Mouse (Mus musculus): ENCODE results near the gene Olfr788. TPM values are rescaled to one million over a fixed set of nuclear protein-coding genes. Genes with fewer than 3 reads are reported as not detected.
A peak's percentile ranks its signal among the peaks of the same experiment; 100 is the strongest.

Olfr788 gene
- not detected in 2 replicates for polyA plus RNA-seq (2014; fragmentation: Nextera tagmentation; extraction: Ambion mirVana)

- H3K4me1 ChIP-seq (ENCODE audit: control insufficient read depth, insufficient read depth, low read length), result no peaks in the 10 kb centered on the region
- no peaks in the 10 kb centered on the region for H3K9me3 ChIP-seq (ENCODE audit: control insufficient read depth, low read length)
- no peaks in the 10 kb centered on the region for H3K27me3 ChIP-seq (ENCODE audit: control insufficient read depth, insufficient read depth, low read length)
- H3K9ac ChIP-seq (ENCODE audit: low read length), result no peak within 1 kb of the TSS
- ATAC-seq (ENCODE audit: insufficient read depth, low FRiP score, low TSS enrichment), result no peak
- H3K4me2 ChIP-seq (ENCODE audit: low read depth), result no peak within 1 kb of the TSS
- H3K4me3 ChIP-seq (ENCODE audit: low read depth, low read length), result no peak within 1 kb of the TSS
- no peak within 1 kb of the TSS for H3K27ac ChIP-seq (ENCODE audit: low read depth, low read length)
- no peak for DNase-seq (ENCODE audit: low spot score)
- no peaks in the 10 kb centered on the region for H3K36me3 ChIP-seq (ENCODE audit: control insufficient read depth, insufficient read depth, low read length)
Observed at GRCm38 (mm10) chr10:129470698-129471097, at the start of gene Olfr788. TSS of gene Olfr788 (plus strand) at chr10:129470998.

DNA sequence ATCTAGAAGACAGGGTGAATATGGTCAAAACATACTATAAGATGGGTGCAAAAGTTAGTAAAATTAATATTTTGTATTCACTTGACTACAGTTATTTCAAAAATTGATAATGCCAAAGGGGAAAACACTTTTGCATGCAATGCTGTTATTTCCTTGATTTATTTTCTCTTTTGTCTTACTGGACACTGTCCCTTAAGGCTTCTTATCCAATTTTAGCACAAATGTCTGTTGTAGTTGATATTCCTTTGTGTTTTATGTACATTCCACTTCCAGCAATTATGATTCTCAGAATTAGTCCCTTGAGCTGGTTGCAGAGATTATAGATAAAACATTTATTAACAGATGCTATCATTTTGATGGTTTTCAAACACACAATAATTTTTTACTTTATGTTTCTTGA lies 43.8 kb upstream of the Olfr788 start, which contains the start of gene Olfr786:
TSS of gene Olfr786 (plus strand) at position 301 of the 400 bp plus-strand sequence.
- Histone ChIP-seq H3K4me3 (ENCODE audit: low read depth, low read length) (no peak within 1 kb of the TSS), H3K9ac (ENCODE audit: low read length) (no peak within 1 kb of the TSS), H3K36me3 (ENCODE audit: control insufficient read depth, insufficient read depth, low read length) (no peaks in the 10 kb centered on the region), H3K27ac (ENCODE audit: low read depth, low read length) (no peak within 1 kb of the TSS), H3K9me3 (ENCODE audit: control insufficient read depth, low read length) (no peaks in the 10 kb centered on the region), H3K4me2 (ENCODE audit: low read depth) (no peak within 1 kb of the TSS), H3K27me3 (ENCODE audit: control insufficient read depth, insufficient read depth, low read length) (no peaks in the 10 kb centered on the region), H3K4me1 (ENCODE audit: control insufficient read depth, insufficient read depth, low read length) (no peaks in the 10 kb centered on the region)
- DNase-seq (ENCODE audit: low spot score) (no peak), ATAC-seq (ENCODE audit: insufficient read depth, low FRiP score, low TSS enrichment) (no peak)

GRCm38 (mm10) chr10:129461562-129461961 lies 9.2 kb upstream of the Olfr788 start, which contains the start of gene Olfr787:
TSS of gene Olfr787 (plus strand) at chr10:129461862.
- no peak within 1 kb of the TSS for H3K9ac ChIP-seq (ENCODE audit: low read length)
- ATAC-seq (ENCODE audit: insufficient read depth, low FRiP score, low TSS enrichment) (no peak), DNase-seq (ENCODE audit: low spot score) (no peak)
- H3K4me3 ChIP-seq (ENCODE audit: low read depth, low read length), result no peak within 1 kb of the TSS
- no peak within 1 kb of the TSS for H3K27ac ChIP-seq (ENCODE audit: low read depth, low read length)
- no peaks in the 10 kb centered on the region for H3K36me3 ChIP-seq (ENCODE audit: control insufficient read depth, insufficient read depth, low read length)
- no peaks in the 10 kb centered on the region for H3K9me3 ChIP-seq (ENCODE audit: control insufficient read depth, low read length)
- no peaks in the 10 kb centered on the region for H3K4me1 ChIP-seq (ENCODE audit: control insufficient read depth, insufficient read depth, low read length)
- 88% methylated on average over 3 of the region's 3 CpGs for WGBS
- no peaks in the 10 kb centered on the region for H3K27me3 ChIP-seq (ENCODE audit: control insufficient read depth, insufficient read depth, low read length)
- H3K4me2 ChIP-seq (ENCODE audit: low read depth), result no peak within 1 kb of the TSS

GRCm38 (mm10) chr10:129473256-129473655 lies 2.5 kb downstream of the Olfr788 start:
- Histone ChIP-seq H3K4me1 (ENCODE audit: control insufficient read depth, insufficient read depth, low read length) (no peaks in the 10 kb centered on the region), H3K9ac (ENCODE audit: low read length) (no peak overlapping the region), H3K4me2 (ENCODE audit: low read depth) (no peak overlapping the region), H3K27ac (ENCODE audit: low read depth, low read length) (no peak overlapping the region), H3K9me3 (ENCODE audit: control insufficient read depth, low read length) (no peaks in the 10 kb centered on the region), H3K36me3 (ENCODE audit: control insufficient read depth, insufficient read depth, low read length) (no peaks in the 10 kb centered on the region), H3K4me3 (ENCODE audit: low read depth, low read length) (no peak overlapping the region), H3K27me3 (ENCODE audit: control insufficient read depth, insufficient read depth, low read length) (no peaks in the 10 kb centered on the region)
- no peak for DNase-seq (ENCODE audit: low spot score)
- WGBS, result 74% methylated on average over 2 of the region's 2 CpGs
- ATAC-seq (ENCODE audit: insufficient read depth, low FRiP score, low TSS enrichment), result no peak

GRCm38 (mm10) chr10:129473723-129474122 lies 2.9 kb downstream of the Olfr788 start:
- H3K9me3 ChIP-seq (ENCODE audit: control insufficient read depth, low read length), result no peaks in the 10 kb centered on the region

DNA sequence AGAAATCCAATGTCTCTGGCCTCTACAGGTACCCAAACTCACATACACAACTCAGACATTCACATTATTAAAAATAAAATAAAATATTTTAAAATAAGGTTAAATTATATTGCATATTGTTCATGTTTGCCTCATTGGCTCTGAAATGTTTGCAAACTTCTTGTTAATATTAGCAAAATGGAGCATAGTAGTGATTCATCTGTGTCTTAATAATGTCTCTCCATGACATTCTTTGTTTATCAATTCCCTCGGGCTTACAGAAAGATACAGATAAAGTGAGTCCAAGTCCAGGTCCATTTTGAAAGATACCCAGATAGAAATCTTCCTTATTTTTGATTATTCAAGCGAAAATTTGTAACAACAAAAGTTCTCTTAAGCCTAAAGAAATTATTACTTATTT lies 13.7 kb downstream of the Olfr788 start, which contains the start of gene Olfr789:
TSS of gene Olfr789 (plus strand) at position 301 of the 400 bp plus-strand sequence.
- Histone ChIP-seq H3K9me3 (ENCODE audit: control insufficient read depth, low read length) (no peaks in the 10 kb centered on the region), H3K4me1 (ENCODE audit: control insufficient read depth, insufficient read depth, low read length) (no peaks in the 10 kb centered on the region), H3K27me3 (ENCODE audit: control insufficient read depth, insufficient read depth, low read length) (no peaks in the 10 kb centered on the region), H3K4me3 (ENCODE audit: low read depth, low read length) (no peak within 1 kb of the TSS), H3K4me2 (ENCODE audit: low read depth) (no peak within 1 kb of the TSS), H3K9ac (ENCODE audit: low read length) (no peak within 1 kb of the TSS), H3K36me3 (ENCODE audit: control insufficient read depth, insufficient read depth, low read length) (no peaks in the 10 kb centered on the region), H3K27ac (ENCODE audit: low read depth, low read length) (no peak within 1 kb of the TSS)
- DNase-seq (ENCODE audit: low spot score) (no peak), ATAC-seq (ENCODE audit: insufficient read depth, low FRiP score, low TSS enrichment) (no peak)
- 73% methylated on average over 2 of the region's 2 CpGs for WGBS

More at GRCm38 (mm10) chr10:129473723-129474122, 2.9 kb downstream of the Olfr788 start:
- H3K4me3 ChIP-seq (ENCODE audit: low read depth, low read length), result no peak overlapping the region
- DNase-seq (ENCODE audit: low spot score) (no peak), ATAC-seq (ENCODE audit: insufficient read depth, low FRiP score, low TSS enrichment) (no peak)
- no peak overlapping the region for H3K4me2 ChIP-seq (ENCODE audit: low read depth)
- H3K36me3 ChIP-seq (ENCODE audit: control insufficient read depth, insufficient read depth, low read length), result no peaks in the 10 kb centered on the region
- no peaks in the 10 kb centered on the region for H3K27me3 ChIP-seq (ENCODE audit: control insufficient read depth, insufficient read depth, low read length)
- H3K4me1 ChIP-seq (ENCODE audit: control insufficient read depth, insufficient read depth, low read length), result no peaks in the 10 kb centered on the region
- no peak overlapping the region for H3K27ac ChIP-seq (ENCODE audit: low read depth, low read length)
- no peak overlapping the region for H3K9ac ChIP-seq (ENCODE audit: low read length)

- DNase-seq (ENCODE audit: low spot score) (no peak), ATAC-seq (ENCODE audit: insufficient read depth, low FRiP score, low TSS enrichment) (no peak)
- H3K4me1 ChIP-seq (ENCODE audit: control insufficient read depth, insufficient read depth, low read length), result no peaks in the 10 kb centered on the region
- no peaks in the 10 kb centered on the region for H3K9me3 ChIP-seq (ENCODE audit: control insufficient read depth, low read length)
- no peak overlapping the region for H3K27ac ChIP-seq (ENCODE audit: low read depth, low read length)
- no peaks in the 10 kb centered on the region for H3K27me3 ChIP-seq (ENCODE audit: control insufficient read depth, insufficient read depth, low read length)
- H3K36me3 ChIP-seq (ENCODE audit: control insufficient read depth, insufficient read depth, low read length), result no peaks in the 10 kb centered on the region
- no peak overlapping the region for H3K4me2 ChIP-seq (ENCODE audit: low read depth)
- WGBS, result 88% methylated on average over 2 of the region's 2 CpGs
- H3K4me3 ChIP-seq (ENCODE audit: low read depth, low read length), result no peak overlapping the region
- no peak overlapping the region for H3K9ac ChIP-seq (ENCODE audit: low read length)
Observed at GRCm38 (mm10) chr10:129490101-129490500, 19.3 kb downstream of the Olfr788 start.

GRCm38 (mm10) chr10:129498192-129498591 lies 27.4 kb downstream of the Olfr788 start, which contains the start of gene Olfr790:
TSS of gene Olfr790 (plus strand) at chr10:129498492.
- DNase-seq (ENCODE audit: low spot score) (no peak), ATAC-seq (ENCODE audit: insufficient read depth, low FRiP score, low TSS enrichment) (0 out of 2 replicates have a peak, but pooled peaks have one; percentile 35)
- Histone ChIP-seq H3K36me3 (ENCODE audit: control insufficient read depth, insufficient read depth, low read length) (no peaks in the 10 kb centered on the region), H3K27ac (ENCODE audit: low read depth, low read length) (no peak within 1 kb of the TSS), H3K9me3 (ENCODE audit: control insufficient read depth, low read length) (no peaks in the 10 kb centered on the region), H3K27me3 (ENCODE audit: control insufficient read depth, insufficient read depth, low read length) (no peaks in the 10 kb centered on the region), H3K9ac (ENCODE audit: low read length) (no peak within 1 kb of the TSS), H3K4me3 (ENCODE audit: low read depth, low read length) (no peak within 1 kb of the TSS), H3K4me1 (ENCODE audit: control insufficient read depth, insufficient read depth, low read length) (no peaks in the 10 kb centered on the region), H3K4me2 (ENCODE audit: low read depth) (no peak within 1 kb of the TSS)

- no peak within 1 kb of the TSS for H3K4me3 ChIP-seq (ENCODE audit: low read depth, low read length)
- H3K4me2 ChIP-seq (ENCODE audit: low read depth), result no peak within 1 kb of the TSS
- no peaks in the 10 kb centered on the region for H3K27me3 ChIP-seq (ENCODE audit: control insufficient read depth, insufficient read depth, low read length)
- no peaks in the 10 kb centered on the region for H3K4me1 ChIP-seq (ENCODE audit: control insufficient read depth, insufficient read depth, low read length)
- ATAC-seq (ENCODE audit: insufficient read depth, low FRiP score, low TSS enrichment) (no peak), DNase-seq (ENCODE audit: low spot score) (no peak)
- H3K9me3 ChIP-seq (ENCODE audit: control insufficient read depth, low read length), result no peaks in the 10 kb centered on the region
- no peak within 1 kb of the TSS for H3K27ac ChIP-seq (ENCODE audit: low read depth, low read length)
- no peak within 1 kb of the TSS for H3K9ac ChIP-seq (ENCODE audit: low read length)
- H3K36me3 ChIP-seq (ENCODE audit: control insufficient read depth, insufficient read depth, low read length), result no peaks in the 10 kb centered on the region
- WGBS, result 73% methylated on average over 3 of the region's 3 CpGs
Observed at GRCm38 (mm10) chr10:129521492-129521891, 50.7 kb downstream of the Olfr788 start, which contains the start of gene Olfr791. TSS of gene Olfr791 (plus strand) at chr10:129521792.
